Comparison of ENCODE assay signal across 8 mouse cellular contexts in the genomic region with DNA sequence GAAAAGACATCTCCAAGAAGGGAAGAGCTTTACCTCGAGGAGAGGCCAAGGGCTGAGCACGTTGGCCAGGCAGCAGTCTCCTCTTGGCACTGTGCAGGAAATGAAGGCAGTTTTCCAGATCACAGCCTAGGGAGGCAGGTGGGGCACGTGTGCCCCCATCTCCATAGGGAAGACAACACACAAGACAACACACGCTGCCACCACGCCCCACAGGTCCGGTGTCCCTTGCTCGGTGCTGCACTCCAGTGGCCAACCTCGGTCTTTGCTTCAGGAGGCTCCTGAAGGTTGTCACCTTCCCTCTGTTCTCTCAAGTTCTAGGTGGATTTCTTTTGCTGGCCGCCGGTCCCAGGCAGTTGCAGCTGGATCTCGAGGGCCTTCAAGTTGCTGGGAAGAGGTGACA. TPM values are rescaled to one million over a fixed set of nuclear protein-coding genes. Genes with fewer than 3 reads are reported as not detected.
DNase-seq lines count a peak whose midpoint lies in the region; ATAC-seq and TF ChIP-seq lines count a peak whose summit lies in the region.

A gene (minus strand): TSS at position 165 of the 400 bp plus-strand sequence.

- no peak within 1 kb of the TSS for H3K27ac ChIP-seq in layer of hippocampus, adult 2 months
- H3K27ac ChIP-seq in forebrain, embryonic 12.5 days, result no peak within 1 kb of the TSS
- H3K27ac ChIP-seq in hindbrain, postnatal 0 days, result no peak within 1 kb of the TSS
- no peak within 1 kb of the TSS for H3K27ac ChIP-seq in liver, embryonic 13.5 days
- H3K27ac ChIP-seq in neural tube, embryonic 13.5 days (replicated peaks), result no peak within 1 kb of the TSS

- no peaks in the 10 kb centered on the region for H3K36me3 ChIP-seq in forebrain, embryonic 12.5 days (replicated peaks)
- H3K36me3 ChIP-seq in hindbrain, postnatal 0 days (ENCODE audit: insufficient read depth, low read length), result no peaks in the 10 kb centered on the region
- H3K36me3 ChIP-seq in liver, embryonic 13.5 days, result no peaks in the 10 kb centered on the region
- H3K36me3 ChIP-seq in neural tube, embryonic 13.5 days, result no peaks in the 10 kb centered on the region

- H3K4me1 ChIP-seq in forebrain, embryonic 12.5 days, result no peaks in the 10 kb centered on the region
- H3K4me1 ChIP-seq in hindbrain, postnatal 0 days (ENCODE audit: insufficient read depth, low read length), result no peaks in the 10 kb centered on the region
- 0 out of 2 replicates have a peak, but pooled peaks cover 4% of the 10 kb centered on the region for H3K4me1 ChIP-seq in liver, embryonic 13.5 days (replicated peaks)
- H3K4me1 ChIP-seq in neural tube, embryonic 13.5 days (replicated peaks), result no peaks in the 10 kb centered on the region; the same call in 1 of the 2 replicates

- peak in 1 of 2 experiments; percentile 21 for DNase-seq in layer of hippocampus, adult 2 months (ENCODE audit: low spot score in 2 of 2)
- DNase-seq in layer of hippocampus, adult 9-10 months (ENCODE audit: low spot score), result no peak
- DNase-seq in Patski (ENCODE audit: low read depth, low spot score), result no peak
- peak; percentile 59 for DNase-seq in hindbrain, postnatal 0 days (ENCODE audit: low spot score)
- peak; percentile 9 for DNase-seq in liver, embryonic 13.5 days
- no peak for DNase-seq in frontal cortex, postnatal 25 days (ENCODE audit: low spot score in 2 of 2)

- 14% methylated on average over 11 of the region's 11 CpGs for WGBS in forebrain, embryonic 12.5 days
- 11% methylated on average over 11 of the region's 11 CpGs for WGBS in hindbrain, postnatal 0 days
- WGBS in liver, embryonic 13.5 days (ENCODE audit: insufficient replicate concordance), result 8% methylated on average over 11 of the region's 11 CpGs
- 15% methylated on average over 11 of the region's 11 CpGs for WGBS in neural tube, embryonic 13.5 days

- in situ Hi-C loops in Patski (cut with MboI; ENCODE audit: low pct_unique_long_range_greater_than_20kb), result no loop called here

- H3K4me3 ChIP-seq in layer of hippocampus, adult 2 months, result no peak within 1 kb of the TSS
- no peak within 1 kb of the TSS for H3K4me3 ChIP-seq in forebrain, embryonic 12.5 days (replicated peaks)
- no peak within 1 kb of the TSS for H3K4me3 ChIP-seq in hindbrain, postnatal 0 days (ENCODE audit: low read length)
- no peak within 1 kb of the TSS for H3K4me3 ChIP-seq in liver, embryonic 13.5 days (replicated peaks)
- no peak within 1 kb of the TSS for H3K4me3 ChIP-seq in neural tube, embryonic 13.5 days

- ATAC-seq in Patski, result peak; percentile 74
- peak; percentile 69; the same call in 1 of the 2 replicates for ATAC-seq in forebrain, embryonic 12.5 days (ENCODE audit: low FRiP score)
- peak; percentile 77 for ATAC-seq in hindbrain, postnatal 0 days
- no peak for ATAC-seq in liver, embryonic 13.5 days (ENCODE audit: low read depth)
- no peak for ATAC-seq in neural tube, embryonic 13.5 days (ENCODE audit: low read depth)

- no peaks in the 10 kb centered on the region for H3K27me3 ChIP-seq in Patski
- no peaks in the 10 kb centered on the region for H3K27me3 ChIP-seq in forebrain, embryonic 12.5 days
- H3K27me3 ChIP-seq in hindbrain, postnatal 0 days (ENCODE audit: insufficient read depth, low read length), result no peaks in the 10 kb centered on the region
- no peaks in the 10 kb centered on the region for H3K27me3 ChIP-seq in liver, embryonic 13.5 days
- no peaks in the 10 kb centered on the region for H3K27me3 ChIP-seq in neural tube, embryonic 13.5 days

- no peaks in the 10 kb centered on the region for H3K9me3 ChIP-seq in forebrain, embryonic 12.5 days
- no peaks in the 10 kb centered on the region for H3K9me3 ChIP-seq in hindbrain, postnatal 0 days (ENCODE audit: low read length)
- H3K9me3 ChIP-seq in liver, embryonic 13.5 days (replicated peaks), result no peaks in the 10 kb centered on the region
- H3K9me3 ChIP-seq in neural tube, embryonic 13.5 days, result no peaks in the 10 kb centered on the region

- POLR2A ChIA-PET in Patski (lab: Charles Lee), result interaction anchor here (0.6 kb wide), 1 partner anchor 132 kb away, joined by 3 read pairs; no protein-coding TSS in a partner anchor

- CTCF ChIA-PET in Patski (lab: Charles Lee), result interaction anchor here (0.9 kb wide), 1 partner anchor 10 kb away, joined by 5 read pairs; no protein-coding TSS in a partner anchor

- no peak within 1 kb of the TSS for H3K9ac ChIP-seq in forebrain, embryonic 12.5 days
- H3K9ac ChIP-seq in hindbrain, postnatal 0 days (replicated peaks; ENCODE audit: low read length), result no peak within 1 kb of the TSS
- no peak within 1 kb of the TSS for H3K9ac ChIP-seq in liver, embryonic 13.5 days
- H3K9ac ChIP-seq in neural tube, embryonic 13.5 days, result no peak within 1 kb of the TSS

- peak within 1 kb of the TSS; percentile 37; the same call in 1 of the 2 replicates for H3K4me2 ChIP-seq in forebrain, embryonic 12.5 days
- peak within 1 kb of the TSS; percentile 29; the same call in 1 of the 2 replicates for H3K4me2 ChIP-seq in hindbrain, postnatal 0 days (ENCODE audit: low read depth, low read length)
- 0 out of 2 replicates have a peak within 1 kb of the TSS, but pooled peaks have one; percentile 6 for H3K4me2 ChIP-seq in liver, embryonic 13.5 days
- peak within 1 kb of the TSS; percentile 29; the same call in 1 of the 2 replicates for H3K4me2 ChIP-seq in neural tube, embryonic 13.5 days

- TF ChIP-seq CTCF in layer of hippocampus, adult 2 months (conservative IDR thresholded peaks at IDR 0.05), result peak; percentile 77
- peak; percentile 81 for TF ChIP-seq CTCF in Patski (IDR thresholded peaks at IDR 0.05)
- peak; percentile 78 for TF ChIP-seq CTCF in hindbrain, postnatal 0 days (IDR thresholded peaks at IDR 0.05; ENCODE audit: low read depth)

RNA-seq across cellular contexts. Expression of the gene that starts here (rescaled TPM):
- under 1 TPM; 0.49 to 0.61 TPM for total RNA-seq in layer of hippocampus, adult 2 months (2021)
- polyA plus RNA-seq in Patski (2021), result not detected
- polyA plus RNA-seq in forebrain, embryonic 12.5 days (2016; fragmentation: Nextera tagmentation; extraction: Ambion mirVana), result 0.41 TPM in 2 replicates
- not detected in 2 replicates for total RNA-seq in hindbrain, postnatal 0 days (2014; rRNA removed)
- polyA plus RNA-seq in hindbrain, postnatal 0 days (2015; fragmentation: Nextera tagmentation; extraction: Ambion mirVana), result 0.43 and 0.48 TPM in 2 replicates
- 0.19 and 0.23 TPM in 2 replicates for polyA plus RNA-seq in liver, embryonic 13.5 days (2015; fragmentation: Nextera tagmentation; extraction: Ambion mirVana)
- polyA plus RNA-seq in neural tube, embryonic 13.5 days (2015; fragmentation: Nextera tagmentation; extraction: Ambion mirVana), result 0.32 TPM in 1 of 2 replicates, not detected in the other

Comparison
In these comparisons a context has a peak if more than half of its experiments do, and no peak if none do; other contexts are left out.
1. Peak in ATAC-seq in Patski; RNA of the gene not detected or under 1 TPM.
2. Peak in ATAC-seq and H3K4me2 ChIP-seq in forebrain, embryonic 12.5 days; RNA of the gene not detected or under 1 TPM.
3. Peak in DNase-seq, ATAC-seq and H3K4me2 ChIP-seq in hindbrain, postnatal 0 days; RNA of the gene not detected or under 1 TPM.
4. Peak in DNase-seq and H3K4me2 ChIP-seq in liver, embryonic 13.5 days; RNA of the gene not detected or under 1 TPM.